Mouse (Mus musculus): Measurements from ENCODE around the gene Hoxd12.

- TF ChIP-seq CTCF (IDR thresholded peaks at IDR 0.05; ENCODE audit: insufficient read depth, low read length), result peak; percentile 70
- TF ChIP-seq POLR2A (IDR thresholded peaks at IDR 0.05; ENCODE audit: borderline replicate concordance, extremely low read depth, low read depth, low read length), result no peak
These were observed 11.4 kb upstream of the Hoxd12 start for GRCm38 (mm10) chr2:74663291-74663925.
